Mouse (Mus musculus) CH12.LX (cell line): ENCODE results near the gene Cldnd1. TPM values are rescaled to one million over a fixed set of nuclear protein-coding genes. Genes with fewer than 3 reads are reported as not detected.
A peak's percentile ranks its signal among the peaks of the same experiment; 100 is the strongest.

Experiments used
- DNase-seq: peaks from one replicate; pipeline ENCODE4 v3.0.0-alpha.2; 2013; ENCODE audit errors: extremely low read depth
- H3K27ac ChIP-seq: 2 replicates; pipeline ENCODE4 v1.5.1; 2012; ENCODE audit warnings: low read depth, mild to moderate bottlenecking, control low read depth, moderate library complexity; ENCODE audit not compliant: insufficient read depth
- H3K27me3 ChIP-seq: replicated peaks from 2 replicates; pipeline ENCODE3; 2012; ENCODE audit warnings: inconsistent platforms
- H3K36me3 ChIP-seq, 2 experiments: replicated peaks in 1 of 2; 2 replicates each; pipeline versions ENCODE3 to v1.6.1; 2012; ENCODE audit warnings: inconsistent platforms in 1 of 2, low read length in 1 of 2, mild to moderate bottlenecking in 1 of 2, mixed read lengths in 1 of 2, moderate library complexity in 1 of 2; ENCODE audit not compliant: control insufficient read depth in 1 of 2, insufficient read depth in 1 of 2
- H3K4me1 ChIP-seq, 2 experiments: 2 replicates each; pipeline ENCODE4 v1.6.1; 2012; ENCODE audit warnings: inconsistent platforms in 1 of 2, moderate library complexity in 1 of 2; ENCODE audit not compliant: insufficient read depth in 2 of 2, control insufficient read depth in 1 of 2
- H3K4me2 ChIP-seq: 2 replicates; pipeline ENCODE4 v1.6.1; 2012; ENCODE audit warnings: low read depth, mild to moderate bottlenecking, control low read depth; ENCODE audit not compliant: poor library complexity, insufficient read depth, severe bottlenecking
- H3K4me3 ChIP-seq, 3 experiments: fragments of 150-350 bp in 1 of 3; sonication (generic) in 1 of 3; replicated peaks in 1 of 3; 2 replicates each; pipeline versions ENCODE3 to v1.5.1; 2011 to 2012; ENCODE audit warnings: low read depth in 2 of 3, low read length in 2 of 3, mild to moderate bottlenecking in 2 of 3, moderate library complexity in 2 of 3, control low read depth in 1 of 3, improper control_type of control experiment in 1 of 3, inconsistent platforms in 1 of 3, mixed read lengths in 1 of 3; ENCODE audit not compliant: poor library complexity in 1 of 3
- H3K79me2 ChIP-seq: replicated peaks from 2 replicates; pipeline ENCODE4 v1.6.1; 2012; ENCODE audit warnings: mild to moderate bottlenecking, moderate library complexity; ENCODE audit not compliant: control insufficient read depth, poor library complexity, insufficient read depth, severe bottlenecking; ENCODE audit errors: extremely low read depth
- H3K9ac ChIP-seq: 2 replicates; pipeline ENCODE4 v1.6.1; 2012; ENCODE audit warnings: low read depth, mild to moderate bottlenecking, control low read depth, moderate library complexity; ENCODE audit not compliant: insufficient read depth
- H3K9me3 ChIP-seq: replicated peaks from 2 replicates; pipeline ENCODE3; 2012; ENCODE audit warnings: low read length, inconsistent platforms, mixed read lengths
- CHD1 ChIP-seq: IDR thresholded peaks from 2 replicates; pipeline ENCODE4 v1.6.1; 2012; ENCODE audit warnings: low read depth, low read length, improper control_type of control experiment, inconsistent platforms
- CTCF ChIP-seq, 2 experiments: IDR thresholded peaks in 1 of 2; conservative IDR thresholded peaks in 1 of 2; 2 replicates each; pipeline ENCODE4 v1.5.1; 2011 to 2012; ENCODE audit warnings: low read depth in 2 of 2, low read length in 2 of 2, improper control_type of control experiment in 1 of 2, inconsistent platforms in 1 of 2, mild to moderate bottlenecking in 1 of 2, moderate library complexity in 1 of 2
- E2F4 ChIP-seq: IDR thresholded peaks from 2 replicates; pipeline ENCODE4 v1.6.1; 2011; ENCODE audit warnings: low read depth, low read length, improper control_type of control experiment; ENCODE audit not compliant: insufficient replicate concordance
- HCFC1 ChIP-seq: IDR thresholded peaks from 2 replicates; pipeline ENCODE4 v1.6.1; 2012; ENCODE audit warnings: low read depth, mild to moderate bottlenecking, inconsistent platforms, low read length, improper control_type of control experiment
- IRF4 ChIP-seq: IDR thresholded peaks from 2 replicates; pipeline ENCODE4 v1.6.1; 2014; ENCODE audit warnings: low read depth, mild to moderate bottlenecking, inconsistent platforms, low read length, improper control_type of control experiment
- JUN ChIP-seq: IDR thresholded peaks from 2 replicates; pipeline ENCODE4 v1.6.1; 2011; ENCODE audit warnings: low read depth, mild to moderate bottlenecking, low read length, improper control_type of control experiment, moderate library complexity; ENCODE audit not compliant: insufficient read depth
- JUND ChIP-seq: conservative IDR thresholded peaks from 2 replicates; pipeline ENCODE4 v1.6.1; 2011; ENCODE audit warnings: low read depth, low read length, improper control_type of control experiment
- MAX ChIP-seq: IDR thresholded peaks from 2 replicates; pipeline ENCODE4 v1.6.1; 2011; ENCODE audit warnings: low read length, improper control_type of control experiment
- MAZ ChIP-seq: IDR thresholded peaks from 2 replicates; pipeline ENCODE4 v1.6.1; 2012; ENCODE audit warnings: low read depth, mild to moderate bottlenecking, inconsistent platforms, low read length, improper control_type of control experiment, moderate library complexity
- MEF2A ChIP-seq: IDR thresholded peaks from 2 replicates; pipeline ENCODE4 v1.6.1; 2014; ENCODE audit warnings: low read depth, mild to moderate bottlenecking, inconsistent platforms, low read length, improper control_type of control experiment, borderline replicate concordance
- MXI1 ChIP-seq: IDR thresholded peaks from 2 replicates; pipeline ENCODE4 v1.6.1; 2011; ENCODE audit warnings: mild to moderate bottlenecking, low read depth, low read length, improper control_type of control experiment
- PAX5 ChIP-seq: IDR thresholded peaks from 2 replicates; pipeline ENCODE4 v1.6.1; 2012; ENCODE audit warnings: low read length, inconsistent platforms, mixed read lengths
- POLR2AphosphoS2 ChIP-seq: IDR thresholded peaks from 2 replicates; pipeline ENCODE4 v1.6.1; 2011; ENCODE audit warnings: low read depth, low read length, improper control_type of control experiment
- RAD21 ChIP-seq: IDR thresholded peaks from 2 replicates; pipeline ENCODE4 v1.6.1; 2011; ENCODE audit warnings: low read depth, mild to moderate bottlenecking, low read length, improper control_type of control experiment, moderate library complexity
- SMC3 ChIP-seq: IDR thresholded peaks from 2 replicates; pipeline ENCODE4 v1.6.1; 2011; ENCODE audit warnings: low read depth, low read length, improper control_type of control experiment
- UBTF ChIP-seq: IDR thresholded peaks from 2 replicates; pipeline ENCODE4 v1.6.1; 2012; ENCODE audit warnings: low read depth, mild to moderate bottlenecking, inconsistent platforms, low read length, improper control_type of control experiment, moderate library complexity
- USF2 ChIP-seq: conservative IDR thresholded peaks from 2 replicates; pipeline ENCODE4 v1.6.1; 2011; ENCODE audit warnings: low read depth, low read length, improper control_type of control experiment
- ZNF384 ChIP-seq: IDR thresholded peaks from 2 replicates; pipeline ENCODE4 v1.6.1; 2012; ENCODE audit warnings: low read depth, low read length, improper control_type of control experiment, inconsistent platforms
- dilution Hi-C: fragments of 300-500 bp; cut with MboI; formaldehyde crosslinking; loops from 2 replicates; pipeline ENCODE4 v1.14.3; 2020; ENCODE audit warnings: low sequenced_read_pairs; ENCODE audit not compliant: extremely low pct_unique_long_range_greater_than_20kb, extremely low pct_ligation_motif_present
- in situ Hi-C: fragments of 300-500 bp; cut with MboI; formaldehyde crosslinking; loops from 3 replicates; pipeline ENCODE4 v1.14.3; 2019; ENCODE audit warnings: low sequenced_read_pairs, low pct_ligation_motif_present, low pct_unique_long_range_greater_than_20kb, mixed read lengths
- polyA plus RNA-seq: library from polyadenylated mRNA; unstranded; fragments of >175 nt; gene quantifications from 2 replicates; pipeline ENCODE4 v1.2.1, GENCODE M21; 2012; ENCODE audit warnings: low read depth; ENCODE audit not compliant: insufficient read length
- total RNA-seq, 2 experiments: library from RNA; depleted of rRNA; stranded (reverse); fragments of 300-350 nt in 1 of 2; fragments of >200 nt in 1 of 2; gene quantifications; 2 replicates each; pipeline ENCODE4 v1.2.3; 2012 to 2014

The Cldnd1 gene
- total and polyA plus RNA-seq, 3 experiments = 59.9 to 80.6 (median 78.7) TPM

GRCm38 (mm10) chr16:58740751-58741150, 13.0 kb downstream of the Cldnd1 start:
- Histone ChIP-seq H3K79me2 (no peaks in the 10 kb centered on the region; the same call in 1 of the 2 replicates), H3K4me2 (no peak overlapping the region), H3K9me3 (peaks cover 3% of the 10 kb centered on the region), H3K36me3 (peaks cover 5 to 20% of the 10 kb centered on the region in 2 experiments), H3K27me3 (no peaks in the 10 kb centered on the region), H3K4me3 (no peak overlapping the region), H3K9ac (no peak overlapping the region), H3K27ac (no peak overlapping the region), H3K4me1 (peaks cover 2 to 12% of the 10 kb centered on the region in 2 experiments; a peak in 3 of 4 replicates)
- in situ Hi-C loops = no loop called here
- TF ChIP-seq RAD21 = no peak
- dilution Hi-C loops = no loop called here
- no peak for DNase-seq

- Histone ChIP-seq H3K4me2 (no peak overlapping the region), H3K9ac (no peak overlapping the region), H3K79me2 (no peaks in the 10 kb centered on the region), H3K36me3 (peaks cover 2 to 7% of the 10 kb centered on the region in 2 experiments), H3K4me1 (peaks cover 0 to 2% of the 10 kb centered on the region in 2 experiments; a peak in 1 of 4 replicates), H3K27ac (no peak overlapping the region), H3K27me3 (no peaks in the 10 kb centered on the region), H3K9me3 (peaks cover 3% of the 10 kb centered on the region), H3K4me3 (no peak overlapping the region)
- no peak for DNase-seq
- in situ Hi-C loops (no loop called here), dilution Hi-C loops (no loop called here)
- TF ChIP-seq E2F4 = no peak
- peak; percentile 77; the same call in 1 of the 2 replicates for TF ChIP-seq ZNF384
Observed at GRCm38 (mm10) chr16:58746715-58747114, 19.0 kb downstream of the Cldnd1 start.

GRCm38 (mm10) chr16:58751314-58751713, 23.6 kb downstream of the Cldnd1 start:
- Histone ChIP-seq H3K27ac (no peak overlapping the region), H3K4me2 (no peak overlapping the region), H3K27me3 (no peaks in the 10 kb centered on the region), H3K4me1 (no peaks in the 10 kb centered on the region; a peak in 1 of 4 replicates), H3K9me3 (no peaks in the 10 kb centered on the region), H3K36me3 (peaks cover 0 to 3% of the 10 kb centered on the region in 2 experiments), H3K4me3 (no peak overlapping the region), H3K9ac (no peak overlapping the region), H3K79me2 (no peaks in the 10 kb centered on the region)
- TF ChIP-seq RAD21 = peak; percentile 83
- peak; percentile 64 to 91 for TF ChIP-seq CTCF (conservative IDR thresholded peaks at IDR 0.05 in 1 of 2, IDR thresholded peaks at IDR 0.05 in 1 of 2; ENCODE audit: low read depth in 2 of 2, low read length in 2 of 2)
- TF ChIP-seq SMC3 = peak; percentile 93
- no peak for TF ChIP-seq MAZ
- TF ChIP-seq IRF4 = no peak
- peak; percentile 54 for DNase-seq
- in situ Hi-C loops = no loop called here
- dilution Hi-C loops = no loop called here

GRCm38 (mm10) chr16:58756191-58756590, 28.5 kb downstream of the Cldnd1 start:
- H3K27ac ChIP-seq = no peak overlapping the region
- H3K27me3 ChIP-seq = no peaks in the 10 kb centered on the region
- no peaks in the 10 kb centered on the region for H3K4me1 ChIP-seq
- DNase-seq = no peak
- TF ChIP-seq E2F4 = no peak
- TF ChIP-seq CHD1 = no peak
- no peak for TF ChIP-seq JUN
- no peak for TF ChIP-seq UBTF
- TF ChIP-seq ZNF384 = no peak
- TF ChIP-seq IRF4 = no peak
- no peak for TF ChIP-seq MXI1
- TF ChIP-seq CTCF (conservative IDR thresholded peaks at IDR 0.05 in 1 of 2, IDR thresholded peaks at IDR 0.05 in 1 of 2; ENCODE audit: low read depth in 2 of 2, low read length in 2 of 2) = no peak
- TF ChIP-seq MEF2A = no peak
- no peak for TF ChIP-seq PAX5
- no peak for TF ChIP-seq MAX
- no peak for TF ChIP-seq HCFC1
- no peak for TF ChIP-seq SMC3
- no peak for TF ChIP-seq USF2
- no peak for TF ChIP-seq JUND
- TF ChIP-seq POLR2AphosphoS2 = no peak
- dilution Hi-C loops = no loop called here
- no peaks in the 10 kb centered on the region for H3K79me2 ChIP-seq
- H3K4me2 ChIP-seq = no peak overlapping the region
- H3K9me3 ChIP-seq = no peaks in the 10 kb centered on the region
- no peaks in the 10 kb centered on the region for H3K36me3 ChIP-seq
- no peak overlapping the region for H3K9ac ChIP-seq
- in situ Hi-C loops = no loop called here
- H3K4me3 ChIP-seq = no peak overlapping the region
